Mouse (Mus musculus): ENCODE data around the gene Plxnd1. TPM values are rescaled to one million over a fixed set of nuclear protein-coding genes. Genes with fewer than 3 reads are reported as not detected.

Gene Plxnd1
- polyA plus RNA-seq, 1 experiment from 2014 or later: 46.9 TPM

DNA sequence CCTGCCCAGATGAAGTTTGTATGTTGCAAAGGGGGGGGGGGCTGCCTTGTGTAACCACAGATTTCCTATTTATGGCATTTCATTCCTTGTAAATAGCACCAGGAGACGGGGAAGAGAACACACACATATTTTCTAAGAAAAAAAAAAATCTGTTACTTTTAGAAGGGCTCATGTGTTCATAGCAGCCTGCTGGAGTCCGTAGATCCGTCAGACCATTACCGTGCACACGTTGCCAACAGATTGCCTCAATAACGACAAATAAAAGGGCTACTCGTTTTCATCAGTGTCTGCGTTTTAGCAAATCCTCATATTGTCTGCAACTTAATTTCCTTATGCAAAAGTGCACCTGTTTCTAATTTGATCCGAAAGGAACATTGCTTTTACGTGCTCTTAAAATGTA lies 68.4 kb downstream of the Plxnd1 start:
- Histone ChIP-seq H3K4me2 (ENCODE audit: low read depth, low read length) (peak overlapping the region; percentile 14; the same call in 1 of the 2 replicates), H3K36me3 (ENCODE audit: control insufficient read depth, insufficient read depth, low read length) (no peaks in the 10 kb centered on the region), H3K9ac (ENCODE audit: low read depth, low read length) (no peak overlapping the region), H3K4me1 (ENCODE audit: control insufficient read depth, insufficient read depth, low read length) (peaks cover 11% of the 10 kb centered on the region), H3K4me3 (ENCODE audit: low read depth, low read length) (no peak overlapping the region), H3K27me3 (replicated peaks; ENCODE audit: control insufficient read depth, insufficient read depth, low read length) (no peaks in the 10 kb centered on the region), H3K27ac (replicated peaks; ENCODE audit: low read depth, low read length) (no peak overlapping the region), H3K9me3 (ENCODE audit: control insufficient read depth, low read length) (no peaks in the 10 kb centered on the region)
- ATAC-seq (ENCODE audit: low read depth) (no peak), DNase-seq (ENCODE audit: low spot score) (peak; percentile 37)
- 43% methylated on average over 10 of the region's 10 CpGs for WGBS

- Histone ChIP-seq H3K9me3 (ENCODE audit: control insufficient read depth, low read length) (no peaks in the 10 kb centered on the region), H3K4me1 (ENCODE audit: control insufficient read depth, insufficient read depth, low read length) (peaks cover 11% of the 10 kb centered on the region), H3K27me3 (replicated peaks; ENCODE audit: control insufficient read depth, insufficient read depth, low read length) (no peaks in the 10 kb centered on the region), H3K4me3 (ENCODE audit: low read depth, low read length) (no peak overlapping the region), H3K27ac (replicated peaks; ENCODE audit: low read depth, low read length) (no peak overlapping the region), H3K9ac (ENCODE audit: low read depth, low read length) (no peak overlapping the region), H3K36me3 (ENCODE audit: control insufficient read depth, insufficient read depth, low read length) (no peaks in the 10 kb centered on the region), H3K4me2 (ENCODE audit: low read depth, low read length) (no peak overlapping the region)
- DNase-seq (ENCODE audit: low spot score) (no peak), ATAC-seq (ENCODE audit: low read depth) (no peak)
- 52% methylated on average over 6 of the region's 6 CpGs for WGBS
These were observed 70.0 kb downstream of the Plxnd1 start for GRCm38 (mm10) chr6:115924829-115925228.

DNA sequence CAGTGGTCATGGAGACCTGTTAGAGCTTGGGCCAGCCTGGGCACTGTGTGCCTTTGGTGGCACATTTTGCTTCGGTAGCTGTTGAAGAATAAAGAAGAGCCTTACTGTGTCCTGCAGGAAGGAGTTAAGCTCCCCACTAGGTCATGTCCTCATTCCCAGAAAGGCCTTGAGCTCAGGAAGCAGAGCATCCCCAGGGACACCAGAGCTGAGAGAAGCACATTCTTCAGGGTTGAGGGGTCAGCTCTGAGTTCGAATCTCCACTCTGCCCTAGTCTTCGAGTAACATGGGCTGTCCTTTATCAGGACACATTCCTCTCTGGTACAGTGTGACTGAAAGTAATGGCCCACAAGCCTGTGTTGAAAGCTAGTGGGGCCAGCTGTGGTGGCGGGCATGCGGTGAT lies 74.9 kb downstream of the Plxnd1 start:
- no peak for ATAC-seq (ENCODE audit: low read depth)

DNA sequence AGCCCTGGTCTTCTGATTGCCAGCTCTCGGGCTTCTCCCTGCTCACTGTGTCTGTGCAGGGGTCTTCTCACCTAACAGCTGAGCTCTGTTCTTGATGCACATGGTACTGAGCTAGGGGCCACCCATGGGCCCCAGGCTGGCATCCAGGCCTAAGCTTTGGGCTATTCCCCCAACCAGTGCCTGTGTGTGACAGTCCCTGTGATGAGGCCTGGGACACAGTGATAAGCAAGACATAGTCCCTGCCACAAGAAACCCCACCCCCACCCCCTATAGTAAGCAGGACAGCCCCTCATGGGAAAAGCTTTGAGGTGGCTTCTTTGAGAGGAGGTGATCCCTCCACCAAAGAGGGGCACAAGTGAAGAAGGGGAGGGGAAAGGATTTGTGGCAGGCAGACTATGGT lies 76.2 kb downstream of the Plxnd1 start:
- Histone ChIP-seq H3K4me3 (ENCODE audit: low read depth, low read length) (no peak overlapping the region), H3K27ac (replicated peaks; ENCODE audit: low read depth, low read length) (no peak overlapping the region), H3K4me2 (ENCODE audit: low read depth, low read length) (no peak overlapping the region), H3K36me3 (ENCODE audit: control insufficient read depth, insufficient read depth, low read length) (no peaks in the 10 kb centered on the region), H3K27me3 (replicated peaks; ENCODE audit: control insufficient read depth, insufficient read depth, low read length) (no peaks in the 10 kb centered on the region), H3K4me1 (ENCODE audit: control insufficient read depth, insufficient read depth, low read length) (no peaks in the 10 kb centered on the region), H3K9ac (ENCODE audit: low read depth, low read length) (no peak overlapping the region), H3K9me3 (ENCODE audit: control insufficient read depth, low read length) (no peaks in the 10 kb centered on the region)
- 73% methylated on average over 1 of the region's 1 CpGs for WGBS
- DNase-seq (ENCODE audit: low spot score): no peak
- no peak for ATAC-seq (ENCODE audit: low read depth)

More for the DNA sequence above, 74.9 kb downstream of the Plxnd1 start:
- H3K27me3 ChIP-seq (replicated peaks; ENCODE audit: control insufficient read depth, insufficient read depth, low read length): no peaks in the 10 kb centered on the region
- WGBS: 83% methylated on average over 5 of the region's 5 CpGs
- no peak for DNase-seq (ENCODE audit: low spot score)
- H3K27ac ChIP-seq (replicated peaks; ENCODE audit: low read depth, low read length): no peak overlapping the region
- H3K4me1 ChIP-seq (ENCODE audit: control insufficient read depth, insufficient read depth, low read length): no peaks in the 10 kb centered on the region
- no peak overlapping the region for H3K4me3 ChIP-seq (ENCODE audit: low read depth, low read length)
- no peaks in the 10 kb centered on the region for H3K36me3 ChIP-seq (ENCODE audit: control insufficient read depth, insufficient read depth, low read length)
- H3K9ac ChIP-seq (ENCODE audit: low read depth, low read length): no peak overlapping the region
- H3K9me3 ChIP-seq (ENCODE audit: control insufficient read depth, low read length): no peaks in the 10 kb centered on the region
- H3K4me2 ChIP-seq (ENCODE audit: low read depth, low read length): no peak overlapping the region

DNA sequence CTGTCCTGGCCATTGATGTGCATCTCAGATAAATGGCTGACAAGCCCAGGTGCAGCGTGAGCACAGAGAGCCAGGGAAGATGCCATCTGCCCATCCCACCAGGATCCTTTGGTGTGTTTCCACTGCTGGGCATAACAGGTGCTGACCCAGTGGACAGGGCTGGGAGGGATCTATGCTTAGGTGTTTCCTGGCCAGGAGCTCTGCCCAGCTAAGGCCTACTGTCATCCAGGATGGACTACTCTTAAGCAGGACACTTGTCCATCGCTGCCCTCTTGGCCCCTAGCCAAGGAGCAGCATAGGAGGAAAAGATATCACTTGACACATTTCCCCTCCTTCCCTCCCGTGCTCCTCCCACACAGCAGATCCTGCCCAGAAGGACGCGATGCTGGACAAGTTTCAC lies 78.2 kb downstream of the Plxnd1 start:
- Histone ChIP-seq H3K9ac (ENCODE audit: low read depth, low read length) (no peak overlapping the region), H3K9me3 (ENCODE audit: control insufficient read depth, low read length) (no peaks in the 10 kb centered on the region), H3K4me3 (ENCODE audit: low read depth, low read length) (no peak overlapping the region), H3K36me3 (ENCODE audit: control insufficient read depth, insufficient read depth, low read length) (no peaks in the 10 kb centered on the region), H3K27ac (replicated peaks; ENCODE audit: low read depth, low read length) (no peak overlapping the region), H3K4me1 (ENCODE audit: control insufficient read depth, insufficient read depth, low read length) (no peaks in the 10 kb centered on the region), H3K27me3 (replicated peaks; ENCODE audit: control insufficient read depth, insufficient read depth, low read length) (no peaks in the 10 kb centered on the region), H3K4me2 (ENCODE audit: low read depth, low read length) (no peak overlapping the region)
- ATAC-seq (ENCODE audit: low read depth) (no peak), DNase-seq (ENCODE audit: low spot score) (no peak)
- WGBS: 84% methylated on average over 5 of the region's 5 CpGs

DNA sequence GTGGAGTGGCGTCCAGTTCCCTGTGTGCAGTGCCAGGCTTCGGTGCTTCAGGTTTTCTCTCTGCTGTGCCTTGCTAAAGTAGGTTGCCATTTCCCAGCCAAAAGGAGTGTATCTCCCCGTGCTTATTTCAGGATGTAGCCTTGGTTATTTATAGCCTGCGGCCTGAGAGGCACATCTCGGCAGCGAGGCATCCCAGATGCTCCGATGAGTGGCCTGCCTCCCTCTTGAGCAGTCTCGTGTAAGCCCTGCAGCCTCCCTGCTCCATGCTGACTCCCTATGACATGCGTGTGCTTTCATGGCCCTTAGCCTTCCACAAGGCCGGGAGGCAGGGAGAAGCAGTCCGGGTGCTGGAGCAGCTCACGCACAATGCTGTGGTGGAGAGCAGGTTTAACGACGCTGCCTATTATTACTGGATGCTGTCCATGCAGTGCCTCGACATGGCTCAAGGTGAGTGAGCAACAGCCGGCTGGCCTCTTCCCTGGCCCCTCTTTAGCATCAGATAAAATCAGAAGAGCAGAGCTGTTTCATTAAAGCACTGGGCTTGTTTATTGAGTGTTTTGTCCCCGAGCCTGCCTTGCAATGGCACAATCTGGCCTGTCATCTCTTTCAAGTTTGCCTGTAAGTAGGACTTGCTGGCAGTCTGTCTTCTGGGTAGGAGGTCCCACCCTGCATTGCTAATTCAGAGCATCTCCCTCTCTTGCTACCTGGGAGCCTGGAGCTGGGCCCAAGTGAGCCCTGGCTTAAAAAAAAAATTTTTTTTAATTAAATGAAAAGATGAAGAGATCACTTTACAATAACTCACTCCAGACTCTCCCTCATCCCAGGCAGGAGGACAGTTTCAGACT lies 79.0 kb downstream of the Plxnd1 start:
- WGBS: 75% methylated on average over 17 of the region's 17 CpGs
- H3K9ac ChIP-seq (ENCODE audit: low read depth, low read length): no peak overlapping the region
- no peaks in the 10 kb centered on the region for H3K36me3 ChIP-seq (ENCODE audit: control insufficient read depth, insufficient read depth, low read length)
- no peak overlapping the region for H3K4me2 ChIP-seq (ENCODE audit: low read depth, low read length)
- no peaks in the 10 kb centered on the region for H3K27me3 ChIP-seq (replicated peaks; ENCODE audit: control insufficient read depth, insufficient read depth, low read length)
- no peaks in the 10 kb centered on the region for H3K9me3 ChIP-seq (ENCODE audit: control insufficient read depth, low read length)
- ATAC-seq (ENCODE audit: low read depth) (no peak), DNase-seq (ENCODE audit: low spot score) (no peak)
- H3K27ac ChIP-seq (replicated peaks; ENCODE audit: low read depth, low read length): no peak overlapping the region
- no peak overlapping the region for H3K4me3 ChIP-seq (ENCODE audit: low read depth, low read length)
- H3K4me1 ChIP-seq (ENCODE audit: control insufficient read depth, insufficient read depth, low read length): no peaks in the 10 kb centered on the region

GRCm38 (mm10) chr6:115914511-115915202 lies 80.1 kb downstream of the Plxnd1 start:
- Histone ChIP-seq H3K9ac (ENCODE audit: low read depth, low read length) (no peak overlapping the region), H3K4me2 (ENCODE audit: low read depth, low read length) (no peak overlapping the region), H3K4me3 (ENCODE audit: low read depth, low read length) (no peak overlapping the region), H3K36me3 (ENCODE audit: control insufficient read depth, insufficient read depth, low read length) (no peaks in the 10 kb centered on the region), H3K4me1 (ENCODE audit: control insufficient read depth, insufficient read depth, low read length) (no peaks in the 10 kb centered on the region), H3K27me3 (replicated peaks; ENCODE audit: control insufficient read depth, insufficient read depth, low read length) (no peaks in the 10 kb centered on the region), H3K9me3 (ENCODE audit: control insufficient read depth, low read length) (no peaks in the 10 kb centered on the region), H3K27ac (replicated peaks; ENCODE audit: low read depth, low read length) (no peak overlapping the region)
- no peak for ATAC-seq (ENCODE audit: low read depth)
- 84% methylated on average over 15 of the region's 15 CpGs for WGBS
- DNase-seq (ENCODE audit: low spot score): no peak

- Histone ChIP-seq H3K9me3 (ENCODE audit: control insufficient read depth, low read length) (no peaks in the 10 kb centered on the region), H3K4me1 (ENCODE audit: control insufficient read depth, insufficient read depth, low read length) (no peaks in the 10 kb centered on the region), H3K4me3 (ENCODE audit: low read depth, low read length) (no peak overlapping the region), H3K9ac (ENCODE audit: low read depth, low read length) (no peak overlapping the region), H3K27ac (replicated peaks; ENCODE audit: low read depth, low read length) (no peak overlapping the region), H3K4me2 (ENCODE audit: low read depth, low read length) (no peak overlapping the region), H3K36me3 (ENCODE audit: control insufficient read depth, insufficient read depth, low read length) (no peaks in the 10 kb centered on the region), H3K27me3 (replicated peaks; ENCODE audit: control insufficient read depth, insufficient read depth, low read length) (no peaks in the 10 kb centered on the region)
- ATAC-seq (ENCODE audit: low read depth): no peak
- WGBS: 78% methylated on average over 10 of the region's 10 CpGs
- DNase-seq (ENCODE audit: low spot score): no peak
These were observed 81.3 kb downstream of the Plxnd1 start for GRCm38 (mm10) chr6:115913482-115913881.
